Mouse (Mus musculus) retina, postnatal 1 day (tissue): ENCODE measurements at regions not wholly inside any gene's neighbourhood (a gene's known extent, or its start where the extent isn't known, plus 50 kb on each side); places are given as distances from the start of the nearest gene placed in this dataset.
A peak's percentile ranks its signal among the peaks of the same experiment; 100 is the strongest.

Experiments used
- DNase-seq: peaks from one replicate; pipeline ENCODE4 v3.0.0-alpha.2; 2012

- DNase-seq, result peak; percentile 47
These were observed 147.4 kb downstream of the Dmrta2 start for GRCm38 (mm10) chr4:110125067-110125784.

DNA sequence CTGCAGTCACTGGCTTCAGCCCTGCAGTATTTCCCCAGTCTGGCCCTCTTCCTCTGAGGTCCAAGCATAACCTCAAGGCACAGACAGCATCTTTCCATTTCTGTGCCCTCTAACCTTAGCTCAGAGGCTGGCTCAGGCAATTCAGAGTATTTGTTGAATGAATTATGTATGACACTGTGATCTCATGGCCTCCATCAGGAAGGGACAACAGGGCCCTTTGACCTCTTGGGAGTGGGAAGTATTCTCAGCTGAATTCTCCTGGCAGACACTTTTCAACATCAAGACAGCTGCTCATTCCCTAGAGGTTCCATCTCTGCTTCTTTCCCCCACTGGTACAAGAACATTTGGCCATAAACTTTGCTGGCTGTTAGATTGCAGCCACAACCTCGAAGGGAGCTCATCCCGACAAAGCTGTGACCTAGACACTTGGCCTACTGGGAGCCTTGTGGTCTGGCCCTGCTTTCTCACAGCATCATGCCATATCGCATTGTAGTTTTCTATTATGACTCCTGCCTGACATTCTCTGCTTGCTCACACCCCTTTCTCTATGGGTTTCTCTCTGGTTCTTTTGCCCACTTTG, 150.2 kb downstream of the Dmrta2 start:
- DNase-seq, result no peak

DNA sequence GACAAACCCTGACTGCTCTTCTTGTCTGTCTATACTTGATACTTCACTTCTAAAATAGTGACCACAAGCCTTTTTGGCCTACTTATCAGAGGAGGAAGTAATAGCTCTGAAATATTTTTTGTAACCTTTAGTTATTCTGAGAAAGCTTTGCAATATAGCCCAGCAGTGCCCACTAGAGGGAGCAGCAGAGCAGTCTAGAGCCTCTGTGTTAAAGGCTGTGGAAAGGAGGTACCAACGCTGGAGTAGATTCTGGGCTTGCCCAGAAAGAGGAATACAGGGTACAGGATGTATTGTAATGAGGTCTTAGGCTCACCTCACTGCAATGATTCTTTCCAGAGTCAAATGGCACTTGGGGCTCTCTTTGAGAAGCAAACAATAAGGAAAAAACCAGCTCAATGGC, 151.1 kb downstream of the Dmrta2 start:
- DNase-seq, result peak; percentile 73

GRCm38 (mm10) chr4:110129518-110129917, 151.7 kb downstream of the Dmrta2 start:
- peak; percentile 66 for DNase-seq

GRCm38 (mm10) chr4:110132061-110132460, 154.2 kb downstream of the Dmrta2 start:
- DNase-seq, result no peak

- DNase-seq, result peak; percentile 25
These were observed 156.2 kb downstream of the Dmrta2 start for GRCm38 (mm10) chr4:110134036-110134435.

DNA sequence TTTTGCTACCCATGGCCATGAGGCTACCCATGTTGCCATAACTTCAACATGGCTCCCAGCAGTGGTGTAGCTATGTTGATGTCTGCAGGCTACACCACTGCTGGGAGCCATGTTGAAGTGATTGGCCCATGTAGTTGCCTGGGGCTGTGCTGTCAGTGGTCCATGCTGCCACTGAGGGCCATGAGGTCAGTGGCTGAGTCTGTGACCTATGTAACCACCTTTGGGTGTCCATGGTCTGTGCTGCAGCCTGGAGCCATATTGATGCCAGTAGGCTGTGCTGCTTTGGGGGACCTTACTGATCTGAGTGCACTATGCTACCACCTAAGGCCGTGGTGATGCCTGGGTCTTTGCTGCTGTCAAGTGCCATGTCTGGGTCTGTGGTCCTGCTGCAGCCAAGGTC, 167.4 kb downstream of the Dmrta2 start:
- DNase-seq, result no peak

DNA sequence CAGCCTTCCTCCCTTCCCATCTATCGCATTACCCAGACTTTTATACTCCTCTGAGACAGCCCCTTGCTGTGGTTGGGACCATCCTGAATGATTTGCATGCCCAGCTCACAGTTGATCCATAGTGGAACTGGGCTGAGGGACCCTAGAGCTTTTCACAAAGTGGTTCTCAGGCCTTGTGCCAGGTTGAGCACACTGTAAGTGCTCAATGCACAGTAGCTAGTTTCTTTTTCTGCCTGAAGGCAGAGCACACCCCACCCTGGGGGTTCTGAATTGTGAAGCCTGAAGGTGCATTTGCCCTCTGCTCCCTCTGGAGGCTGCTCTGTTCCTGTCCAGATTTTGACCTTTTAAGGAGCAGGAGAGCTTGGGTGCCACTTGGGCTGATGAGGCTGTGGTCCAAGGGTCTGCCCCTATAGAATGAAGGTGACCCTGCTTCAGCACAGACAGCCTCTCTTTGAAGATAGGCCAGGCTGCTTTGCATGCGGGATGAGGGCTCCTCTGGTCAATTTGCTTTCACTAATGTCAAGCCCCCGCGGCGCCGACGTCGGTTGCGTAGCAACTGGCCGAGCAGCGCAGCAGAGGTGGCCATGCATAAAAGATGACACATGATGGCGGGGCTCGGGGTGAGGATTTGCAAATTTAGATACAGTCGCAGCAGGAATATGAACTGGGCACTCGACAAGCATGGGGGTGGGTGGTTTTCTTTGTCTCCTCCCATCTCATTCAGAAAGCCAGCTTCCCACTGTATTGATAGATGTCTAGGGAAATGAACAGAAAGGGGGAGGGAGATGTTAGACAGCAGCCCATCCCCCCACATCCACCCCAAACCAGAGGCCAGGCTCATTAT, 174.5 kb downstream of the Dmrta2 start:
- peak; percentile 88 for DNase-seq
